Mouse (Mus musculus): ENCODE results near the gene Coq2.

Coq2 gene

DNA sequence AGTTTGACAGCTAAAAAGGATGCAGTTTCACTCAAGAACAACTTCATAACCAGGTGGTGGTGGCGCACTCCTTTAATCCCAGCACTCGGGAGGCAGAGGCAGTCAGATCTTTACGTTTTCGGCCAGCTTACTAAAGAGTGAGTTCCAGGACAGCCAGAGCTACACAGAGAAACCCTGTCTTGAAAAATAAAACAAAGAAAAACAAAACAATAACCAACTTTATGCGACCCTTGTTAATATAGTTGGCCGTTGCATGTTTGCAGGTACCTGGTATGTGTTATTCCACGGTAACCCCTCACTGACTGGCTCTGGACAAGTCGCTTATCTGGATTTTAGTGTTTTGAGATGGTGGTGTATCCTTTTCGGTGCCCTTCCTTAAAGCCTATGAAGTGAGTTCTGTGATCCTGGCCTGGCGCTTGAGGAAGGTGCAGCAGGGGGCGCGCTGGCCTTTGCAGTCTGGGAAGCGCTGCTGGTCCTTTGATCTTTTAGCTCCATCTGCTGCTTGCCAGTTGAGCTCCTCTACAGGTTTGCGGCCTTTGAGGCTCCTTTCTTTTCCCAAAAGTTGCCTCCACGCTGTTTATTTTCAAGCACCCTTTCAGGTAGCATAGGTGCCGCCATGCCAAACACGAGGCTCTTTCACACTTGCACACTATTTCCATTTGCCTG lies at the start of gene Coq2:
Gene Coq2, minus strand, starts transcription at position 430 of the 666 bp plus-strand sequence.
- DNase-seq, result peak; percentile 89

DNA sequence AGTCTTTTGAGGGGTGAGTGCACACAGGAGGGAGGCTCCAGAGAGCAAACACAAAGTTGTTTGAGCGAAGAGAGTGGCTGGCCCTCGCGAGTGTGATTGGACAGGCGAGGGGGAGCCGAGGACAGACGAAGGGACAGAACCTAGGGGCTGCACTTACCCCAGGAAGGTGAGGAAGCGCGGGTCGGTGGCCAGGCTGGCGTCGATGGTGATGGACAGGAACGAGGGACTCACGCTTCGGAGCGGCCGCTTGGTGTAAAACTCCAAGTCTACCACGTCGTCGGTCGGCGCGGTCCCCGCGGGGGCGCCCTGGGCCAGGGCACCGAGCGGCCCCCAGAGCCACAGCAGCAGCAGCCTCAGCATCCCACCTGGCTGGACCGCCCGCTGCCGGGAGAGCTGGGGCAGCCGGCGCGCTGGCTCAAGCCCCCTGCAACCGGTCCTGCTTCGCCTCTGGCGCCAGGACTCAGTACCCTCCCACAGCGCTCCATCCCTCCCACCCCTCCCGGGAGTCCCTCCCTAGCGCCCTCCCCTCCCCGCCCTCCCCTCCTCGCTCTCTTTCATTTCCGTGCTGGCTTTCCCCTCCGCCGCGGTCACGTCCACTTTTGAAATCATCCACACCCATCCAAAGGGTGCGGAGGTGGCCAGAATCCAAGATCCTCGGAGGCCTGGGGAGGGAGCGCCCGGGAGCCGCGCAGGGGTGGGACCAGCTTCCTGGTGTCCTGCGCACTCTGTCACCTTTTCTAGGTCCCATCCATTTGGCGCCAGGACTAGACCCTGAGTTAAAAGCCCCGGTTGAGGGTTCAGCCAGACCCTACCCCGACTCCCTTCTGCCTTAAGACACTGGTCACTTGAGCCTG lies 44.5 kb upstream of the Coq2 start, which contains the start of gene Hpse:
Gene Hpse, minus strand, starts transcription at position 482 of the 854 bp plus-strand sequence.
- DNase-seq, result peak; percentile 66

DNA sequence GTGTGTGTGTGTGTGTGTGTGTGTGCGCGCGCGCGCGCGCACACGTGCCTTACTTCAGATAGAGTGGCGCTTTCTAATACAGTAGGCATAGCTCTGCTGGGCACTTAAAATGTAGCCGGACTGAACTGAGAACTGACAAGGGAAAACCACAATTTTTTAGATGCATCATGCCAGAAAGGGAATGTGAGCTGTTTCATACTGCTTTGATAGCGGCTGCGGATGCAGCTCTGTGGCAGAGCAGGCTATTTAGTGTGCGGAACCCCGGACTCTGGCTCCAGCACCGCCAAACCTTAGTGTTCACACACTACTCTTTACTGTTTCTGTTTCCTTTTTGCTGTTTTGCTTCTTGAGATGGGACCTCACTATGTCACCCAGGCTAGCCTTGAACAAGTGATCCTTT lies 41.8 kb upstream of the Coq2 start:
- DNase-seq, result no peak

DNA sequence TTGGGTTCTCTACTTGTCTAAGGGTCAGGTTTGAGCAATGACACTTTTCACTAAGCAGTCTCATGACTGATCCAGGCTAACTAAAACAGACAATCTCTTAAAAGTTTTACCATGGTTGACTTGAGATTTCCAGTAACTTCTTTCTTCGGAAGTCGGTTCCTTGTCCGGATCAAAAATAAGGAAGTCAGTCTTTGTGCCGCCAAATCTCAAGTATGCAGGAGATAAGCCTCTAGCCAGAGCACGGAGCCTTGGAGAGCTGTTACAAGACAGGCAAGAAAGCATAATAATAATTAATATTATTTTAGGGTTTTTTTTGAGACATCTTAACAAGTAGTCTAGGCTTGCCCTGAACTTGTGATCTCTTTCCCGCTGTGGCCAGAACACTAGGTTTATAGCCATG lies 36.3 kb upstream of the Coq2 start:
- DNase-seq, result no peak

DNA sequence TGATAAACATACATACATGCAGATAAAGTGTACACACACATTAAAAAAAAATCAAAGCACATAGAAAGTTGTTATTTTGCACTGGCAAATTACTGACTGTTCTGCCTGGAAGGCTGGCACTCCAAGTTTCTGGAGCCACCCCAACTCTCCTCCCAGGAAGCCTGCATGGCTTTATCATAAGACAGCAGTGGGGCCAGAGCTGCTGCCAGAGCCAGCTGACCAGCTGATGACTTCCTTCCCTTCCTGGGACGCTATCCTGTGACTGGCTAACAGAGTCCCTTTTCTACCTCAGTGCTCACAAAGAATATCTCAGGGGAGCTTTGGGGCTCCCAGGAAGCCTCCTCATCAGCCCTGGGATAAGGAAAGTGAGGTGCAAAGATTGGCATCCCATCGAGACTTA lies 35.1 kb upstream of the Coq2 start:
- DNase-seq, result peak; percentile 11

DNA sequence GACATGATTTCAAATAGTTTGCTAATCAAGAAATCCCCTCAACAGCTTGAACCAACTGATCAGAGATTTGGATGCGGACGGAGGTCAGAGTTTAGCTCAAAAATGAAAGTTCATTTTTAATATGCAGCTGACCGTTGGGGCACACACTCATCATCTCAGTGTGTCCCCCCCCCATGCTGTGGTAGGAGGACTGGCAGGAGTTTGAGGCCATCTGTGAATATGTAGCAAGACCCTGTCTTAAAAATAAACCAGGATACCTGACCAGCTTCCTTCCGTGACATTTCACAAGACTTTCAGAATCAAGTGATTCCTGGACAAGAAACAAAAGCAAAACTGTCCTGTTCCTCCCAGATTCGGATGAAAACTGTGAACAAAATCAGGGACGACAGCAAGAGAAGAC lies 34.1 kb upstream of the Coq2 start:
- DNase-seq, result no peak

DNA sequence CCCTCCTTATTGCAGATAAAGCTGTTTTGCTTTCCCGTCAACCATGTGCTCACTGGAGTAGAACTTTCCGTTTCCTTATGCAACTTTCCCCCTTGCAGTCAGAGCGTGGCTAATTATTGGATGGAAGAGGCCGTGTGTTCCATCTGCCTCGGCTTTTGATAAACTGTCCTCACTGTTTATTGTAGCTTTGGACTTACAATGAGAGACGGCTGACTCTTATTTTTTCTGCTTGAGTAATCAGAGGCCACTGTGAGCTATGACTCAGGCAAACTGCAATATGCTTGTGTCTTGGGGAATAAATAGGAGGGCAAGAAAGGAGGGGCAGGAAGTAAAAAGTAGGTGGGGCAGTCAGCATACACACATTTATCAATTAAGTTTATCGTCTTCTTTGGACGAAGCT lies 31.7 kb upstream of the Coq2 start:
- DNase-seq, result no peak

DNA sequence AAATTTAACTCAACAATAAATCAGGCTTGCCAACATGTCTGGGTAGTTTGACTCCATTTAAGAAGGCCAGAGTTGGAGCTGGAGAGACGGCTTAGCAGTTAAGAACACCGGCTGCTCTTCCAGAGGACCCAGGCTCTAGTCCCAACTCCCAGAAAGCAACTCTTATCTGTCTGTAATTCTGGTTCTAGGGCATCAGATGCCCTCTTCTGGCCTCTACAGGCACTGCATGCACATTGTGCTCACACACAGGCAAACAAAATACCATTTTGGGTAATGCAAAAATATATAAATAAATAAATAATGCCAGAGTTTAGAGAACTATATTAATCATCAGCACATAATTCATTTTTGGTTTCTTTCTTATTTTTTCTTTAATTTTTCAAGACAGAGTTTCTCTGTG lies 29.3 kb upstream of the Coq2 start:
- DNase-seq, result no peak

DNA sequence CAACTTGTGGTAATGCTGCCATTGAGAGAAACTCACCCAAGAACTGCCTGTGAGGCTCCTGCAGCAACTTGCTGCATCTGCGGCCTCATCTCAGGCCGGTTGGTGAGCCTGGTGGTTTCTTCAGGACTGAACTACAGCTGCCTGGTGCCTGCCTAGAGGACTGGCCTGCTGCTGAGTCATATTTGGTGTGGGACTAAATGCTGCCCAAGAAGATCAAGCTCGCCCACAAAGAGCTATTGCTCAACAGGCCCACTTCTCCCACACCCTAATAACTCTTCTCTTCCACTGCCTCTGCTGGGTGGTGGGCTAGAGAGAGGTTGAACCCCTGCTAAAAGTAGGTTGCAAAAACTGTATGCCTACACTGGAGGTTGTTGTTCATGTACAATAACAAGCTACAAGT lies 27.4 kb upstream of the Coq2 start:
- DNase-seq, result no peak

DNA sequence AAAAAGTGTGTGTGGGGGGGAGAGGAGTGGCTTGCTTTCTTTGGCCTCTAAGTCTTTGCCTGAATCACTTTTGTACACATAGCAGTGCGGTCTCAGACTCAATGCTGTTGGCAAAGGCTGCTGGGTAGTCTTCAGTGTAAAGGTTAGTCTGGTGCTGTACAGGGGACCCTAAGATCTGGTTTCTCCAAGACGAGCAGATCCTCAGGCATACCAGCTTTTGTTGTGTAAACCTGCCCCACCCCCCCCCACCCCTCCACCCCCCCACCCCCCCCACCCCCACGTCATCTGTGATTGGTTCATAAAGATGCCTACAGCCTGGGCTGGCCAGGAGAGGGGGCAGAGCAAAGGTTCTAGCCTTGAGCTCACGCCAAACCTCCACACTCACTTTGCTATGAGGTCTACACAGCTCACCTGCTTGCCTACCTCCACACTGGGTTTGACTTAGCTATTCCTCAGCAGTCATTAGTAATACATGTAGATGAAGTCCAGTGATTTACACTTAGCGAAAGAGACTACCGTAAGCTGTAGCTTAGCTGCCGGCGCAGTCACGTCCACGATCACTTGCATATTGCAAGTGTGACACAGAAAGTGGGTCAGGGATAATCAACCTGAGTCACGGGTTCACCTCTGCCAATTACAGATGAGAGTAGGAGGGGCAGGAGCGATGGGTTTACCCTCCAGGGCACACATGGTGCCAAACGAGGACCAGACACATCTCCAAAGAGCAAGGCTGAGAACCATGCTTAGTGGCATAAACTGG lies 26.1 kb upstream of the Coq2 start:
- no peak for DNase-seq

DNA sequence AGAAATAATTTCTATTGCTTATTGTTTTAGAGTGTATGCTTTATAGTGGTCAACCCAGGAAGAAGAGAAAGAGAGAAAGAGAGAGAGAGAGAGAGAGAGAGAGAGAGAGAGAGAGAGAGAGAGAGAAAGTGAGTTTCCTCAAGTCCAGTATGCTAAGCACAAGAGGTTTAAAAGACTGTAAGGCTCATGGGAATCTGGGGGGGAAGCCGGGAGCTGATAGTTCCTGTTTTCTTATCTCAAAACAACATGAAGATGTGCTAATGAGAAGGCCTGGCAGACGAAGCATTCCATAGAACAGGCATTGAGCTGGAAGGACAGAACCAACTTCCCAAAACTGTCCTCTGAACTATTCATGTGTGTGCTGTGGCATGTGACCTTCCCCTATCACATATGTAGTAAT lies 22.9 kb upstream of the Coq2 start:
- DNase-seq, result no peak

DNA sequence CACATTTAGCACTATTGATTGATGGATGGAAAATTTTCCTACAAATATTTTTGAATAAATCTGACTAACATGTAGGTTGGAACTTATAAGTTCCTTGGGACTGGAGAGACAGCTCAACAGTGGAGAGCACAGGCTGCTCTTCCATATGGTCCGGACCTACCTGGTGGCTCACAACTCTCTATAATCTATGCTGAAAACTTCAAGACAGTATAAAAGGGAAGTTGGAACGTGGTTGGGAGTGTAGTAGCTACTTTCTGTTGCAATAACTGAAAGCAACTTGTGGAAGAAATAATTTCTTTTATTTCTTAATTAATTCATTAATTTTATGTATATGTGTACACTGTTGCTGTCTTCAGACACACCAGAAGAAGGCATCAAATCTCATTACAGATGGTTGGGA lies 22.5 kb upstream of the Coq2 start:
- no peak for DNase-seq

DNA sequence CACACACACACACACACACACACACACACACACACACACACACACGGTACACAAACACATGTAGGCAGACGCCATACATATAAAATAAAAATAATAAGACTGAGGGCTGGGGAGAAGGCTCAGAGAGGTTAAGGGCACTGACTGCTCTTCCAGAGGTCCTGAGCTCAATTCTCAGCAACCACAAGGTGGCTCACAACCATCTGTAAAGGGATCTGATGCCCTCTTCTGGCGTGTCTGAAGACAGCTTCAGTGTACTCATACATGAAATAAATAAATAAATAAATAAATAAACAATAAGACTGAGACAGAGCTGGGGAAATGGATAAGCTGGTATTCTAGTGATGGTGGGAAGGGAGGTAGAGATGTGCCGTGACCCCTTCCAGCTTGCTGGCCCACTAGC lies 10.7 kb upstream of the Coq2 start:
- DNase-seq, result no peak

DNA sequence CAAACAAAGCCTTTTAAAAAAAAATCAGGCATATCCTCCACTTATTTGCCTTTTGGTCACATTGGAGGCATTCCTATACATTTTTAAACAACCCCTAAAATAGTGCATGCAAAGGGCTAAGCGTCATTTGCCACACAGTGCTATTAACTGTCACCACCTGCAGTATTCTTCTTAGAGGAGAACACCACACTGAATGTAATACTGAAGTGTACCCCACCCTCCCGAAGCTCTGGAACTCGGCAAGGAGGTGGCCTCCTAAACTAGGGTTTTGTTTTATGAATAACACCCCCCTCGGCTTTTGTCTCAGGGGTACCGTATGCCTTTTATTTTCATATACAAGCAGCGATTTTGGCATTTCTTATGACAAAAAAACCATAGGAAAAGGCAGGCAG lies 5.6 kb upstream of the Coq2 start:
- no peak for DNase-seq

DNA sequence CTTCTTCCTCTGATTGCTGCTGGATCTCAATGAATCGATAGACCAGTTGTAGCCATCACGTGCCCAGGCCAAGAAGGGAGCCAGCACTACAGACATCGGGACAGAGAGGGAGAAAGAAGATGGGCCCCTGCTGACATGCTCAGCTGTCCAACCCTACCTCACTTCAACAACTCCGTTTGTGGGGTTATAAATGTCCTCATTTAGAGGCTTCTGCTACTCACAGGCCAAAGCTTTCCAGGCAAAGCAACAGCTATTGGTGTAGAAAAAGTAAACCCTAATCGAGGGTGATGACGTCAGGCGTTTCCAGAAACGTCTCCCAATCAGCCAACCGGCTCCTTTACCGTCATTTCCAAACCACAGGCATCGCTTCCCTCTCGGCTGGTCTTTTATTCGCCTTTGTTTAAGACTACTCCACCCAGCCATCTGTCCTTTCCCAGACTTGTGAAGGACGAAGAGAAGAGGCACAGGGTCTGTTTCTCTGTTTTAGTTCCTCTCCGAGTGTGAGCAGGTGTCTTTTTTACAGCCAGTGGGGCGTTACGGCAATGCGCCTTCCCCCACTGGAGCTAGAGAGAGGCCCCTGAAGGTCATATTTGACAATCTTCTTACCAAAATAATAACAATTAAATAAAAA lies 5.1 kb upstream of the Coq2 start:
- DNase-seq, result no peak

DNA sequence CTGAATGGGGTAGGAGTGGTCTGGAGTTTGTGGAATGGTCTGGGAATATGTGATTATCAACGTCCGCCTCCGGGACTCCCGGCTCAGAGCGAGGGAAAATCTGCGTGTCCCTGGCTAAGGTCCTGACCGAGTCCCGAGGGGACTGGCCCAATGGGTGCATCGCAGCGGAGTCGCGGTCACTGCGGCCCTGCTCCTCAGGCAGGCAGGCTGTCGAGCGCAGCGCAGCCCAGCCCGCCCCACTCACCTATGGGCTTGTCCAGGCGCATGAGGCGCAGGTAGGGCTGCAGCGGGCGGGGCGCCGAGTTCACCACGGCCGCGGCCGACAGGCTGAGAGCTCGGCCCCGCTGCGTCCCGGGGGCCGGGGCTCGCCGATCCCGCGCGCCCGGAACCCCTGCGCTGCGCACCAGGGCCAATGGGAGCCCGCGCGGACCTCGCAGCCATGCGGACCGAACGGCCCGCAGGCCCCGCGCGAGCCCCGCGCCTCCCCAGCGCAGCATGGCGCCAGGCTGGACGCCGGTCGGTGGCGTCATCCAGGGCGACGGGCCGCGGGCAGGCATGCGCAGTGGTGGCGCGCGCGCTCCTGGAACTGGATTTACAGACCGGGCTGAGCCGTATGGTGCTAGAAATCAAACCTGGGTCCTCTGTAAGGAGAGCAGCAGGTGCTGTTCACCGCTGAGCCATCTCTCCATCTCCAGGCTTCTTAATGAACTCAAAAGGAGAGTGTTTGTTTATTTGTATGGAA lies 1.0 kb downstream of the Coq2 start:
- DNase-seq, result peak; percentile 93

DNA sequence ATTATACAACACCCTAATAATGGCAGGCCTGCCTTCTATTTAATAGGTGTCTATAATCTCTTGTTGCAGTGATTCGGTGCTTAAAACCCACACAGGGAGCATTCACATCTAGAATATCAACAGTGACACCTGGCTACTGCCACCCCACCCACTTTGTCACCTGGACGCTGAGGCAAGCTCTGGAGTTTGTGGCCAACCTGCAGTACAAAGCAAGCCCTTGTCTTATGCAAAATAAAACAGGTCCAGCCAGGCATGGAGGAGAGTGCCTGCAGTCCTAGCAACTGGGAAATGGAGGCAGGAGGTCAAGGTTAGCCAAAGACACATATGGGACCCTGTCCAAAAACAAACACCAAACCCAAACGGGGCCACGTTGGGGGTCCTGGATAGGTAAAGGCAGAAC lies 2.5 kb downstream of the Coq2 start:
- no peak for DNase-seq

DNA sequence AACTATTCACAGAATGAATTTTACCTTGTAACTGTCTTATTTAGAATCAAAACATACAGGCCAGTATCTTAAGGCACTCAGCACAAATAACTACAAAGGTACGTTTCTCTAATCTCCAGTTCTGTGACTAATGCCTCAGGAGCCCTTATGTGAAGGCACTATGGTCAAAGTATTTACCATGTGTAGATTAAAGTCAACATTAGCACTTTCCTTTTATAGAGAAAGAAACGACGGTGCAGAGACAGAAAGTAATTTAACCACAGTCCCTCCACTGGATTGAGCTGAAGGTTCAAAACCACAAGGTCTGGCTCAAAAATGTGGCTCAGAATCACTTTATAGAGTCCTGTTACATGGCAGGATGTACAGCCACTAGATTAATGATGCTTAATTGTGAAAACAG lies 3.0 kb downstream of the Coq2 start:
- DNase-seq, result no peak

DNA sequence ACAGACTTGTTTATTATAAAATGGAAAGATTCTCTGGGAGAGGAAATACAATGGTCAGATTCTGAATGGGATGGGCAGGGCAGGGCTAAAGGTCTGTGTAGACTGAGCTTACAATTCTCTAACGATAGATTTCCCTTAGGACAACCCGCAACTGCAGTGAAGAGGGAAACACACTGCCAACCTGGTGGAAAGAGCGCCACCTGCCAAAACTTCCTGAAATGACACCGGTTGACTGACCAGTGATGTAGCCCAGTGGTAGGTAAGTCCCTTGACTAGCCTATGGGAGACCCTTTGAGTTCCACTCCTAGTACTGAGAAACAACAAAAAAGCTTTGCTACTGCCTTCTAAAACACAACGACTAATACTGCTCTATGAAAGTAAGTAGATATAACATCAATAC lies 3.5 kb downstream of the Coq2 start:
- peak; percentile 68 for DNase-seq

DNA sequence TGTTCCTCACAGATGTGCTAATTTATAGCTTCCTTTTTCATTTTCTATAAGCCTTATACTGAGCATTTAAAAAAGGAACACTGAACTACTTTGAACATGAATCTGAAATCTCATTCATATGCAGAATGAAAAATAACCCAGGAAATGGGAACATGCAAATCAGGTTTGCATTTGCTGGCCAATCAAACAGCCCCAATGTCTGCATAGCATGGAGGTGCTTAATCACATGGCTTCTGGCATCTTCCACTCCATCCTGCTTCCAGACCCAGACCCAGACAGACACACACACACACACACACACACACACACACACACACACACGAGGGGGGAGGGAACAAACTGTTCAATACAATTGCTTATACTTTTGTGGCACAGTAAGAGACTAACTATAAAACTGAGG lies 8.0 kb downstream of the Coq2 start:
- DNase-seq, result no peak

DNA sequence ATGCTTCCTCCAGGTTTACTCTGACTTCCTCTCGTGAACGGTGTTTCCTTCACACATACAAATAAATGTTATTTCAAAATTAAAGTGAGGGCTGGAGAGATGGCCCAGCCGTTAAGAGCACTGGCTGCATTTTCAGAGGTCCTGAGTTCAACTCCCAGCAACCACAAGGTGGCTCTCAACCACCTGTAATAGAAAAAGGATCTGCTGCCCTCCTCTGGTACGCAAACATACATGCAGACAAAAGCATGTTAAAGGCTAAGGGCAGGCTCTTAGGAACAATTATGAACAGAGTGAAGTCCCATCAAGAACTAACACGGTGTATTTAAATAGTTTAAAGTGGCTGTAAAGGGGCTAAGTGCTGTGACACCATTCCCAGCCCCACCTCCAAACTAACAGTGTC lies 11.1 kb downstream of the Coq2 start:
- DNase-seq, result peak; percentile 64

DNA sequence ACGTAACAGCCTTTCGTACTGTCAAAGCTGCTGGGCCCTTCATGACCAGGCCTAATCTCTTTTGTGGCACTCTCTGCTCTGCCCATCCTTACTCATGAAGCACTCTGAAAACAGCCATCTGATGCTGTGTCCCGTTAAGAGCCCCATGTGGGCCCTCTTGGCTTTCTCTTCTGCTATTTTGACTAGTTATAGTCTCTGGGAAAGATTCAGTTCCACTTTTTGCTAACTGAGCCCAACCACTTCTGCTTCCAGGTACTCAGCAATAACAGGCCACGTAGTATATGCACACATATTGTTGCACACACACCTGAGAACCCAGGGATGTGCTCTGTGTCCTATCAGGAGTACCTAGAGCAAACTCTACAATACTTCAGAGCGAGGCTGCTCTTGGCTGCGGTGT lies 11.9 kb downstream of the Coq2 start:
- DNase-seq, result no peak

DNA sequence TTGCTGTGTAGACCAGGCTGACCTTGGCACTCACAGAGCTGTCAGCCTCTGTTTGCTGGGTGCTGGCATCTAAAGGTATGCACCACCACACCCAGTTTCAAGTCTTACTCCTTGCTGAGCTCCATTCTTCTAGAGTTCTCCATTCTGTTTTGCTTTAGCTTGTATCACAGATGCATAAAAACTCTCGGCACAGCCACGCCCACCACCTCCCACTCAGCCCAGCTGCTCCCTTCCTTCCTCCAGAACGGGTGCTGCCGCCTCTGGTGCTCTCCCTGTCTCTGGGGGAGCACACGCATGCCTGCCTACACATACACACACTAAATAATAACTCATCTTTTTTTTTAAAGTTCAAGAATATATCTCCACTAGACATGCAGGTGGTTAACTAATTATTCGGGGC lies 16.5 kb downstream of the Coq2 start:
- DNase-seq, result no peak

Measured in lung, postnatal 10 days (tissue).